8 mouse cellular contexts compared by ENCODE assay signal in genomic region chr12:86077736-86078135, GRCm38 (mm10). TPM values are rescaled to one million over a fixed set of nuclear protein-coding genes. Genes with fewer than 3 reads are reported as not detected.
A peak's percentile ranks its signal among the peaks of the same experiment; 100 is the strongest.
DNase-seq lines count a peak whose midpoint lies in the region; ATAC-seq and TF ChIP-seq lines count a peak whose summit lies in the region.

No protein-coding gene starts in this region.

- H3K27me3 ChIP-seq in heart, adult 2 months (ENCODE audit: control insufficient read depth, insufficient read depth, low read length), result no peaks in the 10 kb centered on the region
- no peaks in the 10 kb centered on the region; a peak in 1 of 4 replicates for H3K27me3 ChIP-seq in MEL (ENCODE audit: control insufficient read depth in 1 of 2, insufficient read depth in 2 of 2, low read length in 2 of 2)
- H3K27me3 ChIP-seq in forebrain, embryonic 13.5 days, result peaks cover 24% of the 10 kb centered on the region
- no peaks in the 10 kb centered on the region for H3K27me3 ChIP-seq in limb, embryonic 15.5 days
- no peaks in the 10 kb centered on the region for H3K27me3 ChIP-seq in stomach, embryonic 16.5 days (ENCODE audit: control insufficient read depth, insufficient read depth, low read length)

- H3K4me2 ChIP-seq in forebrain, embryonic 13.5 days, result peak overlapping the region; percentile 78
- H3K4me2 ChIP-seq in limb, embryonic 15.5 days, result peak overlapping the region; percentile 80
- peak overlapping the region; percentile 97 for H3K4me2 ChIP-seq in stomach, embryonic 16.5 days (ENCODE audit: low read depth, low read length)

- TF ChIP-seq CTCF in heart, adult 2 months (IDR thresholded peaks at IDR 0.05), result no peak
- TF ChIP-seq CTCF in MEL (IDR thresholded peaks at IDR 0.05 in 2 of 3, conservative IDR thresholded peaks at IDR 0.05 in 1 of 3; ENCODE audit: control insufficient read depth in 1 of 3, insufficient read depth in 1 of 3, low read depth in 2 of 3, low read length in 3 of 3, poor library complexity in 1 of 3, severe bottlenecking in 1 of 3), result no peak

- peak overlapping the region; percentile 54 for H3K4me3 ChIP-seq in heart, adult 2 months
- H3K4me3 ChIP-seq in MEL (ENCODE audit: control insufficient read depth in 1 of 2, insufficient read depth in 1 of 2, low read depth in 2 of 2, low read length in 2 of 2), result no peak overlapping the region
- H3K4me3 ChIP-seq in forebrain, embryonic 13.5 days, result peak overlapping the region; percentile 49
- H3K4me3 ChIP-seq in limb, embryonic 15.5 days, result peak overlapping the region; percentile 57
- H3K4me3 ChIP-seq in stomach, embryonic 16.5 days (replicated peaks; ENCODE audit: low read length), result peak overlapping the region; percentile 63

- no peak for TF ChIP-seq EP300 in heart, adult 2 months (IDR thresholded peaks at IDR 0.05; ENCODE audit: insufficient read depth, low read depth, low read length)
- TF ChIP-seq EP300 in MEL (IDR thresholded peaks at IDR 0.05; ENCODE audit: low read depth in 1 of 2, low read length in 2 of 2), result no peak

- TF ChIP-seq POLR2A in heart, adult 2 months (IDR thresholded peaks at IDR 0.05; ENCODE audit: insufficient read depth, low read depth, low read length), result no peak
- no peak for TF ChIP-seq POLR2A in MEL (IDR thresholded peaks at IDR 0.05; ENCODE audit: control insufficient read depth in 1 of 2, insufficient read depth in 1 of 2, low read depth in 1 of 2, low read length in 2 of 2, poor library complexity in 1 of 2)

- TF ChIP-seq RAD21 in MEL (IDR thresholded peaks at IDR 0.05; ENCODE audit: low read depth, low read length), result no peak

- no peaks in the 10 kb centered on the region for H3K36me3 ChIP-seq in heart, adult 2 months (ENCODE audit: control insufficient read depth, insufficient read depth, low read length)
- 0 out of 4 replicates have a peak, but pooled peaks cover 0 to 2% of the 10 kb centered on the region in 2 experiments for H3K36me3 ChIP-seq in MEL (ENCODE audit: control insufficient read depth in 1 of 2, insufficient read depth in 2 of 2, low read length in 2 of 2)
- no peaks in the 10 kb centered on the region for H3K36me3 ChIP-seq in forebrain, embryonic 13.5 days (ENCODE audit: poor library complexity, severe bottlenecking)
- H3K36me3 ChIP-seq in limb, embryonic 15.5 days, result peaks cover 10% of the 10 kb centered on the region
- H3K36me3 ChIP-seq in stomach, embryonic 16.5 days (ENCODE audit: control insufficient read depth, insufficient read depth, low read length), result no peaks in the 10 kb centered on the region

- WGBS in heart, adult 2 months, result 52% methylated on average over 11 of the region's 11 CpGs
- WGBS in forebrain, embryonic 13.5 days, result 24% methylated on average over 11 of the region's 11 CpGs
- 12% methylated on average over 11 of the region's 11 CpGs for WGBS in limb, embryonic 15.5 days
- 28% methylated on average over 11 of the region's 11 CpGs for WGBS in stomach, embryonic 16.5 days

- ATAC-seq in forebrain, embryonic 13.5 days, result no peak
- ATAC-seq in limb, embryonic 15.5 days (ENCODE audit: insufficient number of reproducible peaks, low FRiP score, low TSS enrichment, low read depth), result no peak
- no peak for ATAC-seq in stomach, embryonic 16.5 days (ENCODE audit: insufficient read depth, low FRiP score)

- no peaks in the 10 kb centered on the region for H3K79me2 ChIP-seq in heart, adult 2 months (replicated peaks; ENCODE audit: control insufficient read depth, insufficient read depth, low read length)
- H3K79me2 ChIP-seq in MEL (ENCODE audit: control insufficient read depth, insufficient read depth, low read length, poor library complexity), result no peaks in the 10 kb centered on the region; the same call in 1 of the 2 replicates

- peak; percentile 30 to 49 for DNase-seq in heart, adult 2 months
- DNase-seq in heart, postnatal 4 days, result no peak
- peak; percentile 6 for DNase-seq in MEL (ENCODE audit: low read depth, low spot score)
- DNase-seq in right cerebral cortex, postnatal 25 days, result no peak
- DNase-seq in T-cell, adult 2 months (ENCODE audit: low spot score), result no peak

- peak overlapping the region; percentile 43 for H3K9ac ChIP-seq in heart, adult 2 months (ENCODE audit: low read depth, low read length)
- H3K9ac ChIP-seq in MEL (ENCODE audit: control insufficient read depth, low read depth, low read length, poor library complexity, severe bottlenecking), result no peak overlapping the region
- peak overlapping the region; percentile 65 for H3K9ac ChIP-seq in forebrain, embryonic 13.5 days
- H3K9ac ChIP-seq in limb, embryonic 15.5 days, result peak overlapping the region; percentile 58
- peak overlapping the region; percentile 85 for H3K9ac ChIP-seq in stomach, embryonic 16.5 days (ENCODE audit: low read length)

- H3K9me3 ChIP-seq in MEL (replicated peaks; ENCODE audit: insufficient read depth, low read length), result no peaks in the 10 kb centered on the region
- no peaks in the 10 kb centered on the region for H3K9me3 ChIP-seq in forebrain, embryonic 13.5 days (replicated peaks)
- H3K9me3 ChIP-seq in limb, embryonic 15.5 days, result no peaks in the 10 kb centered on the region
- H3K9me3 ChIP-seq in stomach, embryonic 16.5 days (replicated peaks; ENCODE audit: control insufficient read depth, low read length), result no peaks in the 10 kb centered on the region

- peaks cover 5% of the 10 kb centered on the region for H3K4me1 ChIP-seq in heart, adult 2 months (ENCODE audit: control insufficient read depth, insufficient read depth, low read length)
- no peaks in the 10 kb centered on the region for H3K4me1 ChIP-seq in MEL (ENCODE audit: control insufficient read depth in 1 of 2, insufficient read depth in 2 of 2, low read length in 2 of 2)
- H3K4me1 ChIP-seq in forebrain, embryonic 13.5 days, result peaks cover 26% of the 10 kb centered on the region
- H3K4me1 ChIP-seq in limb, embryonic 15.5 days, result peaks cover 41% of the 10 kb centered on the region
- peaks cover 6% of the 10 kb centered on the region; the same call in 1 of the 2 replicates for H3K4me1 ChIP-seq in stomach, embryonic 16.5 days (ENCODE audit: control insufficient read depth, insufficient read depth, low read length)

- peak overlapping the region; percentile 96 for H3K27ac ChIP-seq in heart, adult 2 months
- H3K27ac ChIP-seq in MEL (ENCODE audit: control insufficient read depth, low read depth, low read length), result no peak overlapping the region
- H3K27ac ChIP-seq in forebrain, embryonic 13.5 days, result peak overlapping the region; percentile 25; the same call in 1 of the 2 replicates
- peak overlapping the region; percentile 100 for H3K27ac ChIP-seq in limb, embryonic 15.5 days
- H3K27ac ChIP-seq in stomach, embryonic 16.5 days (ENCODE audit: low read length), result 0 out of 2 replicates have a peak overlapping the region, but pooled peaks have one; percentile 97

- intact Hi-C loops in heart, adult 2 months (cut with DNase I), result loop anchor here (1.0 to 5.0 kb wide), 5 partner anchors 53 to 330 kb away; partner anchors contain the start of gene Flvcr2

TF ChIP-seq in MEL, 35 proteins besides CTCF, POLR2A, EP300 and RAD21:
- TF ChIP-seq HCFC1 (IDR thresholded peaks at IDR 0.05; ENCODE audit: low read depth, low read length) (no peak), TAL1 (IDR thresholded peaks at IDR 0.05; ENCODE audit: low read length) (no peak)

RNA-seq across cellular contexts. Expression of gene Tgfb3, which starts 1.1 kb away (rescaled TPM):
- total RNA-seq in heart, adult 2 months (2021), result 10 to 100 TPM; 15.2 to 15.4 TPM
- 14.8 and 18.6 TPM in 2 replicates for polyA plus RNA-seq in heart, adult 2 months (2012; rRNA removed)
- total RNA-seq in heart, postnatal 4 days (2021), result 10 to 100 TPM; 18.6 to 19.2 TPM
- total RNA-seq in MEL (2012; rRNA removed), result 0.42 and 0.46 TPM in 2 replicates
- under 1 TPM in 1 of 2 experiments, not detected in 1; 0.96 TPM for polyA plus RNA-seq in MEL (2012; ENCODE audit: insufficient read depth in 1 of 2, insufficient read length in 2 of 2, low read depth in 1 of 2, low replicate concordance in 2 of 2, missing spikeins in 1 of 2)
- polyA plus RNA-seq in forebrain, embryonic 13.5 days (2015; fragmentation: Nextera tagmentation; extraction: Ambion mirVana), result 5.7 and 5.9 TPM in 2 replicates
- 102 and 104 TPM in 2 replicates for polyA plus RNA-seq in limb, embryonic 15.5 days (2015; fragmentation: Nextera tagmentation; extraction: Ambion mirVana)
- polyA plus RNA-seq in stomach, embryonic 16.5 days (2015; fragmentation: Nextera tagmentation; extraction: Ambion mirVana), result 31.2 and 35.8 TPM in 2 replicates

RNA-seq across cellular contexts. Expression of gene Ift43, which starts 4.6 kb away (rescaled TPM):
- 10 to 100 TPM; 21.6 to 26.1 TPM for total RNA-seq in heart, adult 2 months (2021)
- 31.9 and 39.2 TPM in 2 replicates for polyA plus RNA-seq in heart, adult 2 months (2012; rRNA removed)
- 10 to 100 TPM; 42.8 to 45.3 TPM for total RNA-seq in heart, postnatal 4 days (2021)
- total RNA-seq in MEL (2012; rRNA removed), result 0.42 TPM in 1 of 2 replicates, not detected in the other
- polyA plus RNA-seq in MEL (2012; ENCODE audit: insufficient read depth in 1 of 2, insufficient read length in 2 of 2, low read depth in 1 of 2, low replicate concordance in 2 of 2, missing spikeins in 1 of 2), result 1 to 10 TPM in 1 of 2 experiments, not detected in 1; 1.9 TPM
- 91.3 and 104 TPM in 2 replicates for polyA plus RNA-seq in forebrain, embryonic 13.5 days (2015; fragmentation: Nextera tagmentation; extraction: Ambion mirVana)
- polyA plus RNA-seq in limb, embryonic 15.5 days (2015; fragmentation: Nextera tagmentation; extraction: Ambion mirVana), result 74.7 and 78.3 TPM in 2 replicates
- 54.1 and 56.6 TPM in 2 replicates for polyA plus RNA-seq in stomach, embryonic 16.5 days (2015; fragmentation: Nextera tagmentation; extraction: Ambion mirVana)

Comparison
In these comparisons a context has a peak if more than half of its experiments do, and no peak if none do; other contexts are left out.
1. DNase-seq: peak in heart, adult 2 months (2 of 2) and MEL (single experiment); none in heart, postnatal 4 days (single experiment), right cerebral cortex, postnatal 25 days (single experiment) and T-cell, adult 2 months (single experiment).
2. H3K4me3 ChIP-seq: peak in heart, adult 2 months (single experiment), forebrain, embryonic 13.5 days (single experiment), limb, embryonic 15.5 days (single experiment) and stomach, embryonic 16.5 days (single experiment); none in MEL (0 of 2).
3. RNA of gene Ift43, which starts 4.6 kb away (polyA plus RNA-seq): 91.3 to 104 TPM in forebrain, embryonic 13.5 days, 74.7 to 78.3 TPM in limb, embryonic 15.5 days, 54.1 to 56.6 TPM in stomach, embryonic 16.5 days and 31.9 to 39.2 TPM in heart, adult 2 months; 1.9 TPM in MEL; every median in the first group is over 10 times any median in the second.
4. Peak in every context shown above with its lines, with median percentiles within 50 percentile points of each other: H3K4me2 ChIP-seq.